Mouse (Mus musculus) CH12.LX (cell line): ENCODE measurements around the gene Olfr745. TPM values are rescaled to one million over a fixed set of nuclear protein-coding genes. Genes with fewer than 3 reads are reported as not detected.

Experiments
- DNase-seq: peaks from one replicate; pipeline ENCODE4 v3.0.0-alpha.2; 2013; ENCODE audit errors: extremely low read depth
- H3K27ac ChIP-seq: 2 replicates; pipeline ENCODE4 v1.5.1; 2012; ENCODE audit warnings: low read depth, mild to moderate bottlenecking, control low read depth, moderate library complexity; ENCODE audit not compliant: insufficient read depth
- H3K27me3 ChIP-seq: replicated peaks from 2 replicates; pipeline ENCODE3; 2012; ENCODE audit warnings: inconsistent platforms
- H3K36me3 ChIP-seq, 2 experiments: replicated peaks in 1 of 2; 2 replicates each; pipeline versions ENCODE3 to v1.6.1; 2012; ENCODE audit warnings: inconsistent platforms in 1 of 2, low read length in 1 of 2, mild to moderate bottlenecking in 1 of 2, mixed read lengths in 1 of 2, moderate library complexity in 1 of 2; ENCODE audit not compliant: control insufficient read depth in 1 of 2, insufficient read depth in 1 of 2
- H3K4me1 ChIP-seq, 2 experiments: 2 replicates each; pipeline ENCODE4 v1.6.1; 2012; ENCODE audit warnings: inconsistent platforms in 1 of 2, moderate library complexity in 1 of 2; ENCODE audit not compliant: insufficient read depth in 2 of 2, control insufficient read depth in 1 of 2
- H3K4me2 ChIP-seq: 2 replicates; pipeline ENCODE4 v1.6.1; 2012; ENCODE audit warnings: low read depth, mild to moderate bottlenecking, control low read depth; ENCODE audit not compliant: poor library complexity, insufficient read depth, severe bottlenecking
- H3K4me3 ChIP-seq, 3 experiments: fragments of 150-350 bp in 1 of 3; sonication (generic) in 1 of 3; replicated peaks in 1 of 3; 2 replicates each; pipeline versions ENCODE3 to v1.5.1; 2011 to 2012; ENCODE audit warnings: low read depth in 2 of 3, low read length in 2 of 3, mild to moderate bottlenecking in 2 of 3, moderate library complexity in 2 of 3, control low read depth in 1 of 3, improper control_type of control experiment in 1 of 3, inconsistent platforms in 1 of 3, mixed read lengths in 1 of 3; ENCODE audit not compliant: poor library complexity in 1 of 3
- H3K79me2 ChIP-seq: replicated peaks from 2 replicates; pipeline ENCODE4 v1.6.1; 2012; ENCODE audit warnings: mild to moderate bottlenecking, moderate library complexity; ENCODE audit not compliant: control insufficient read depth, poor library complexity, insufficient read depth, severe bottlenecking; ENCODE audit errors: extremely low read depth
- H3K9ac ChIP-seq: 2 replicates; pipeline ENCODE4 v1.6.1; 2012; ENCODE audit warnings: low read depth, mild to moderate bottlenecking, control low read depth, moderate library complexity; ENCODE audit not compliant: insufficient read depth
- H3K9me3 ChIP-seq: replicated peaks from 2 replicates; pipeline ENCODE3; 2012; ENCODE audit warnings: low read length, inconsistent platforms, mixed read lengths
- CTCF ChIP-seq, 2 experiments: IDR thresholded peaks in 1 of 2; conservative IDR thresholded peaks in 1 of 2; 2 replicates each; pipeline ENCODE4 v1.5.1; 2011 to 2012; ENCODE audit warnings: low read depth in 2 of 2, low read length in 2 of 2, improper control_type of control experiment in 1 of 2, inconsistent platforms in 1 of 2, mild to moderate bottlenecking in 1 of 2, moderate library complexity in 1 of 2
- E2F4 ChIP-seq: IDR thresholded peaks from 2 replicates; pipeline ENCODE4 v1.6.1; 2011; ENCODE audit warnings: low read depth, low read length, improper control_type of control experiment; ENCODE audit not compliant: insufficient replicate concordance
- ELF1 ChIP-seq: IDR thresholded peaks from 2 replicates; pipeline ENCODE4 v1.6.1; 2014; ENCODE audit warnings: low read depth, mild to moderate bottlenecking, inconsistent platforms, low read length, improper control_type of control experiment
- GABPA ChIP-seq: IDR thresholded peaks from 2 replicates; pipeline ENCODE4 v1.6.1; 2012; ENCODE audit warnings: low read depth, low read length, improper control_type of control experiment, inconsistent platforms; ENCODE audit not compliant: insufficient replicate concordance
- HCFC1 ChIP-seq: IDR thresholded peaks from 2 replicates; pipeline ENCODE4 v1.6.1; 2012; ENCODE audit warnings: low read depth, mild to moderate bottlenecking, inconsistent platforms, low read length, improper control_type of control experiment
- IRF4 ChIP-seq: IDR thresholded peaks from 2 replicates; pipeline ENCODE4 v1.6.1; 2014; ENCODE audit warnings: low read depth, mild to moderate bottlenecking, inconsistent platforms, low read length, improper control_type of control experiment
- MAX ChIP-seq: IDR thresholded peaks from 2 replicates; pipeline ENCODE4 v1.6.1; 2011; ENCODE audit warnings: low read length, improper control_type of control experiment
- MXI1 ChIP-seq: IDR thresholded peaks from 2 replicates; pipeline ENCODE4 v1.6.1; 2011; ENCODE audit warnings: mild to moderate bottlenecking, low read depth, low read length, improper control_type of control experiment
- NRF1 ChIP-seq: IDR thresholded peaks from 2 replicates; pipeline ENCODE4 v1.6.1; 2014; ENCODE audit warnings: low read depth, mild to moderate bottlenecking, inconsistent platforms, low read length, improper control_type of control experiment, moderate library complexity
- POLR2A ChIP-seq: IDR thresholded peaks from 2 replicates; pipeline ENCODE4 v1.6.1; 2011; ENCODE audit warnings: low read depth, mild to moderate bottlenecking, improper control_type of control experiment, low read length
- RCOR1 ChIP-seq: conservative IDR thresholded peaks from 2 replicates; pipeline ENCODE4 v1.6.1; 2012; ENCODE audit warnings: low read depth, mild to moderate bottlenecking, inconsistent platforms, low read length, improper control_type of control experiment
- SMC3 ChIP-seq: IDR thresholded peaks from 2 replicates; pipeline ENCODE4 v1.6.1; 2011; ENCODE audit warnings: low read depth, low read length, improper control_type of control experiment
- USF2 ChIP-seq: conservative IDR thresholded peaks from 2 replicates; pipeline ENCODE4 v1.6.1; 2011; ENCODE audit warnings: low read depth, low read length, improper control_type of control experiment
- ZC3H11A ChIP-seq: IDR thresholded peaks from 2 replicates; pipeline ENCODE4 v1.6.1; 2012; ENCODE audit warnings: low read depth, mild to moderate bottlenecking, inconsistent platforms, low read length, improper control_type of control experiment
- ZKSCAN1 ChIP-seq: IDR thresholded peaks from 2 replicates; pipeline ENCODE4 v1.6.1; 2012; ENCODE audit warnings: low read depth, inconsistent platforms, low read length, improper control_type of control experiment, borderline replicate concordance
- ZNF384 ChIP-seq: IDR thresholded peaks from 2 replicates; pipeline ENCODE4 v1.6.1; 2012; ENCODE audit warnings: low read depth, low read length, improper control_type of control experiment, inconsistent platforms
- dilution Hi-C: fragments of 300-500 bp; cut with MboI; formaldehyde crosslinking; loops from 2 replicates; pipeline ENCODE4 v1.14.3; 2020; ENCODE audit warnings: low sequenced_read_pairs; ENCODE audit not compliant: extremely low pct_unique_long_range_greater_than_20kb, extremely low pct_ligation_motif_present
- in situ Hi-C: fragments of 300-500 bp; cut with MboI; formaldehyde crosslinking; loops from 3 replicates; pipeline ENCODE4 v1.14.3; 2019; ENCODE audit warnings: low sequenced_read_pairs, low pct_ligation_motif_present, low pct_unique_long_range_greater_than_20kb, mixed read lengths
- polyA plus RNA-seq: library from polyadenylated mRNA; unstranded; fragments of >175 nt; gene quantifications from 2 replicates; pipeline ENCODE4 v1.2.1, GENCODE M21; 2012; ENCODE audit warnings: low read depth; ENCODE audit not compliant: insufficient read length
- total RNA-seq, 2 experiments: library from RNA; depleted of rRNA; stranded (reverse); fragments of 300-350 nt in 1 of 2; fragments of >200 nt in 1 of 2; gene quantifications; 2 replicates each; pipeline ENCODE4 v1.2.3; 2012 to 2014

Olfr745 gene
- total RNA-seq (2012; rRNA removed), result not detected in 2 replicates
- not detected in 2 replicates for total RNA-seq (2014; rRNA removed)
- not detected in 2 replicates for polyA plus RNA-seq

DNA sequence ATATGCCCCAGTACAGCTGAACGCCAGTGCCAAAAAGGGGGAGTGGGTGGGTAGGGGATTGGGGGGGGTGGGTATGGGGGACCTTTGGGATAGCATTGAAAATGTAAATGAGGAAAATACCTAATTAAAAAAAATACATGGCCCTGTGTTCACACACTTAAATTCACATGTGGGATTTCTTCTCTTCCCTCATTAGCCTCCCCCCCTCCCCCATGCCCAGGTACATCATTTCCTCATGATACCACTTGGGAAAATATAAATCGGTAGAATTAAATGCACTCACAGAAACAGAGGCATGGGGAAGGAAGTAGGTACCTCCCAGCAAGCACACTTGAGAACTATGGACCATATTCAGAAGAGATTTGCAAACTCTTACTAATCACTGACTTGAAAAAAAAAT lies at the start of gene Olfr745:
TSS of gene Olfr745 (plus strand) at position 301 of the 400 bp plus-strand sequence.
- Histone ChIP-seq H3K9ac (no peak within 1 kb of the TSS), H3K4me1 (no peaks in the 10 kb centered on the region), H3K4me2 (no peak within 1 kb of the TSS), H3K27ac (no peak within 1 kb of the TSS), H3K36me3 (no peaks in the 10 kb centered on the region), H3K9me3 (no peaks in the 10 kb centered on the region), H3K79me2 (no peaks in the 10 kb centered on the region), H3K27me3 (peaks cover 10% of the 10 kb centered on the region), H3K4me3 (no peak within 1 kb of the TSS)
- TF ChIP-seq ELF1, result no peak
- TF ChIP-seq RCOR1, result no peak
- TF ChIP-seq SMC3, result no peak
- TF ChIP-seq GABPA, result no peak
- dilution Hi-C loops (no loop called here), in situ Hi-C loops (no loop called here)
- no peak for DNase-seq

DNA sequence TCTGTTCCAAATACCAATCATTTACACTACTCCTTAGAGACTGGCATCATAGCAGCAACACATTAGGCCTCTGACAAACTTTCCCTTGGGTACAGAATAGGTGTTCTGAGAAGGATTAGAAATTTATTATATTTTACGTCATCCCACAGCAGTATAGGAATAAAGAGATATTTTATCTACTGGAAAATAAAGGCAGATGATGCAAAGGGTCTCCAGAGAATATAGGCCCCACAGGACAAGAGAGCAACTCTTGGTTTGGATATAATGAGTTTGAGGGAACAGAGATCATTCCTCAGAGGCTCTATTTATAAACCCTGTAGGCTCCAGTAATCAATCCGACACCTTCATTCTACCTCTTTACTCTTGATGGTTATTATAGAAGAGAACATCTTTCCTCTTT lies 24.6 kb upstream of the Olfr745 start, which contains the start of gene Olfr744:
TSS of gene Olfr744 (plus strand) at position 301 of the 400 bp plus-strand sequence.
- DNase-seq, result no peak
- in situ Hi-C loops (no loop called here), dilution Hi-C loops (no loop called here)
- Histone ChIP-seq H3K36me3 (no peaks in the 10 kb centered on the region), H3K27ac (no peak within 1 kb of the TSS), H3K27me3 (peaks cover 18% of the 10 kb centered on the region), H3K9ac (no peak within 1 kb of the TSS), H3K9me3 (no peaks in the 10 kb centered on the region), H3K4me3 (no peak within 1 kb of the TSS), H3K4me1 (no peaks in the 10 kb centered on the region), H3K79me2 (no peaks in the 10 kb centered on the region), H3K4me2 (no peak within 1 kb of the TSS)
- TF ChIP-seq USF2, result no peak
- no peak for TF ChIP-seq NRF1
- TF ChIP-seq MXI1, result no peak
- TF ChIP-seq ZC3H11A, result no peak
- TF ChIP-seq MAX, result no peak
- TF ChIP-seq ZNF384, result no peak
- no peak for TF ChIP-seq POLR2A
- TF ChIP-seq ELF1, result no peak
- TF ChIP-seq E2F4, result no peak
- no peak for TF ChIP-seq HCFC1
- TF ChIP-seq CTCF (conservative IDR thresholded peaks at IDR 0.05 in 1 of 2, IDR thresholded peaks at IDR 0.05 in 1 of 2; ENCODE audit: low read depth in 2 of 2, low read length in 2 of 2), result no peak
- TF ChIP-seq IRF4, result no peak
- TF ChIP-seq RCOR1, result no peak
- TF ChIP-seq ZKSCAN1, result no peak
